Mouse (Mus musculus): ENCODE results near the gene Olfr837.

DNA sequence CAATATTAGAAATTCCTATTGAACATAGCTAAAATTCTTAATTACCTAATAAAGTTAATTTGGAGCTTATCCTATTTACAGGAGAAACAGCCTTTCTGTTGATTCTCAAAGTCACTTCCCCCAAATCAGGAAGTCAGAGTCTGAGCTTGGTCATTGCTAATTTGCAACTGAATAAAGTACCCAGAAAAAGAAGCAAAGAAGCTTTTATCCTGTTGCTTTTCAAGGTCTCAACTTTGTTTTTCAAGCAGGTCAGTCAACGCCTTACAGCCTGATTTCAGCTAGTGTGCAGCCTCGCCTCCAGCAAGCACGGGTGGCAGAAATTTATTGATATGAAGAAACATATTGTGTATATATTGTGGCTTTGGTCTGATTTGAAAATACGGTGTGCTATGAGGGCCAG lies 38.8 kb upstream of the Olfr837 start:
- no peak for TF ChIP-seq POLR2A (IDR thresholded peaks at IDR 0.05; ENCODE audit: low read depth, low read length)
- no peak for TF ChIP-seq CTCF (IDR thresholded peaks at IDR 0.05; ENCODE audit: extremely low read depth, insufficient read depth, insufficient read length, insufficient replicate concordance)

Measured in spleen, adult 2 months (tissue).